Mouse (Mus musculus): ENCODE results near the gene Endov. TPM values are rescaled to one million over a fixed set of nuclear protein-coding genes. Genes with fewer than 3 reads are reported as not detected.

The Endov gene
- polyA plus RNA-seq (2017; shearing (Covaris generic)) = 22.0 TPM

GRCm38 (mm10) chr11:119490861-119491689 is at the start of gene Endov:
Gene Endov, plus strand, starts transcription at chr11:119491347.

GRCm38 (mm10) chr11:119547183-119547921 is 56.2 kb downstream of the Endov start, which contains the start of gene Nptx1:
Gene Nptx1, minus strand, starts transcription at chr11:119547753.

Other genes starting within 250 kb of the Endov start
- 28.3 TPM for gene Gaa, start 223.5 kb upstream of the Endov start, polyA plus RNA-seq (2017; shearing (Covaris generic))
- 300 TPM for gene Eif4a3, start 191.3 kb upstream of the Endov start, polyA plus RNA-seq (2017; shearing (Covaris generic))
- not detected for gene Card14, start 183.6 kb upstream of the Endov start, polyA plus RNA-seq (2017; shearing (Covaris generic))
- 8.1 TPM for gene Sgsh, start 135.8 kb upstream of the Endov start, polyA plus RNA-seq (2017; shearing (Covaris generic))
- 33.0 TPM for gene Slc26a11, start 135.8 kb upstream of the Endov start, polyA plus RNA-seq (2017; shearing (Covaris generic))
- gene Rnf213, start 98.2 kb upstream of the Endov start, polyA plus RNA-seq (2017; shearing (Covaris generic)) = 13.9 TPM
- gene Nptx1, start 56.4 kb downstream of the Endov start, polyA plus RNA-seq (2017; shearing (Covaris generic)) = 0.12 TPM
- 30.9 TPM for gene Rptor, start 111.6 kb downstream of the Endov start, polyA plus RNA-seq (2017; shearing (Covaris generic))

Data from naive thymus-derived CD4-positive, alpha-beta T cell, adult 5 months (primary cell).